Mouse (Mus musculus): ENCODE measurements around the gene Ttn. TPM values are rescaled to one million over a fixed set of nuclear protein-coding genes. Genes with fewer than 3 reads are reported as not detected.

Ttn gene
- polyA plus RNA-seq (2012; rRNA removed): under 0.01 and 0.06 TPM in 2 replicates

DNA sequence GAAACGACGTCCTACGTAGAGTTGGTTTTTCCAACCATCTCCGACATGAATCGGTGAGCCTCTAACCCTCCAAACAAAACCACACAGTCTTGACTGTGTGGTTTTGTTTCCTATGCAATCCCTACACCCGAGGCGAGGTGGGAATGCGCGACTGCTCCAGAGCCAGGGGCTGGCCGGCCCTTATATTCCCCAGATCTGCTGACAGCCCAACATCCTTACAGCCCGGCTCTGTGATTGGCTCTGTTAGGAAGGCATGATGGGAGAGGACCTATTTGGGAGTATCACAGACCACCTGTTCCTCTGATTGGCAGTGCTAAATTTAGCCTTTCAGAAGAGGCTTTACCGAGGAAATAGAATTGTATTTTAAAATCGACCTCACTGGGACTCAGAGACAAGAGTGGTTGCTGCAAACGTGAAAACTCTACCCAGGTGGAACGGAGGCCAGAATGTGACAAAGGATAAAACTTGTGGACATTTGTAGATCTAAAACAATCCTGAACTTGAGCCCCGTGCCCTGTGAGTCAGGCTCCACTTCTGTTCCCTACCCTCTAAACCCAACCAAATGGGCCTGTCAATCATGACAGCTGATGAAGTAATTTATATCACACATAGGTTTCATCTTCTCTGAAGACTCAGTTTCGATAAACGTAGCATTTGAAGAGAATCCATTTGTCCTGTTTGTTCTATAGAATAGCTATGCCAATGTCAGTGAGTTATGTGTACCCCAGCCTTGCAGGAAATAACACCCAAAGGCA lies at the start of gene Ttn:
Ttn (minus strand) TSS at position 157 of the 755 bp plus-strand sequence.

GRCm38 (mm10) chr2:76674725-76675427 lies 307.5 kb downstream of the Ttn start, which contains the start of gene Plekha3:
TSS of gene Plekha3 (plus strand) at chr2:76675281.

GRCm38 (mm10) chr2:76672966-76673392 lies 309.4 kb downstream of the Ttn start, which contains the start of gene Fkbp7:
TSS of gene Fkbp7 (minus strand) at chr2:76673116.

Other genes with a start within 250 kb of the Ttn start
- 1.0 and 1.4 TPM in 2 replicates for gene Ccdc141, start 188.1 kb upstream of the Ttn start, polyA plus RNA-seq (2012; rRNA removed)

Data from colon, adult 2 months (tissue).